Mouse (Mus musculus): ENCODE data around the gene Gm4981.
"Not testable (repeated sequence)": the region's sequence is repeated elsewhere in the genome, so short reads cannot be mapped to it uniquely, and the experiment has no call there.

GRCm38 (mm10) chr10:58233740-58234121 is 2.8 kb downstream of the Gm4981 start:
- TF ChIP-seq CTCF (IDR thresholded peaks at IDR 0.05; ENCODE audit: borderline replicate concordance, control insufficient read depth, extremely low read depth, insufficient read depth, low read length, poor library complexity); POLR2A (IDR thresholded peaks at IDR 0.05; ENCODE audit: control insufficient read depth, extremely low read depth, insufficient read depth, low read length, poor library complexity): not testable (repeated sequence)
